Mouse (Mus musculus) C2C12 (cell line): ENCODE results near the gene Prkcz.
"Not testable (repeated sequence)": the region's sequence is repeated elsewhere in the genome, so short reads cannot be mapped to it uniquely, and the experiment has no call there.

Experiments
- CTCF ChIP-seq: IDR thresholded peaks from one replicate; pipeline ENCODE4 v1.5.1; 2011; ENCODE audit not compliant: control insufficient read depth, insufficient read depth, insufficient read length
- MYOD1 ChIP-seq: IDR thresholded peaks from one replicate; pipeline ENCODE4 v1.6.1; 2011; ENCODE audit warnings: low read depth; ENCODE audit not compliant: control insufficient read depth, insufficient read length
- USF1 ChIP-seq: IDR thresholded peaks from one replicate; pipeline ENCODE4 v1.6.1; 2011; ENCODE audit warnings: low read depth, mild to moderate bottlenecking, control low read depth, moderate library complexity

- not testable (repeated sequence) for TF ChIP-seq CTCF, MYOD1, USF1
Observed at GRCm38 (mm10) chr4:155248054-155248453, 113.1 kb downstream of the Prkcz start.
